7 mouse cellular contexts compared by ENCODE assay signal in the genomic region with DNA sequence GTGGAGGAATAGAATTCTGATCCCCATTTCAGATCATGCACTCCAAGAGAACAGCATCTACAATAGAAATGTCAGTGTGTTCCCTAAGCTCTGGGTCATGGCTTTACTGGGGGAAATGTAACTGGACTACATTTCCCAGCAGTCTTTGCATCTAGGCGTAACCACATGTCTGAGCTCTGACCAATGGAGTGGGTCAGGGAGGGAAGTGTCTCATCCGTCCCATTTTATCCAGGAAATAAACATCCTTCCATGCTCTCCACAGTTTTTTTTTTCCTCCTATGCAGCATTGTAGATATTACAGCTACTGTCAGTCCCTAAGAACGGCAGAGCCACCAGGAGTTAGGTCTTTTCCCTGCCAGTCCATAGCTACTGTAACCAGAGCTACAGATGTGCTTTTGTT. TPM values are rescaled to one million over a fixed set of nuclear protein-coding genes. Genes with fewer than 3 reads are reported as not detected.
A peak's percentile ranks its signal among the peaks of the same experiment; 100 is the strongest.
DNase-seq lines count a peak whose midpoint lies in the region; ATAC-seq and TF ChIP-seq lines count a peak whose summit lies in the region.

No protein-coding gene starts in this region.

- TF ChIP-seq EP300 in heart, postnatal 0 days (IDR thresholded peaks at IDR 0.05; ENCODE audit: low read depth): no peak
- TF ChIP-seq EP300 in lung, postnatal 0 days (IDR thresholded peaks at IDR 0.05): no peak; the same call in 1 of the 2 replicates

- 3% methylated on average over 3 of the region's 3 CpGs for WGBS in heart, postnatal 0 days
- 2% methylated on average over 3 of the region's 3 CpGs for WGBS in lung, postnatal 0 days

- no peak overlapping the region for H3K4me3 ChIP-seq in heart, postnatal 0 days (ENCODE audit: low read depth, low read length)
- H3K4me3 ChIP-seq in lung, postnatal 0 days (ENCODE audit: low read depth, low read length): no peak overlapping the region

- no peak for TF ChIP-seq CTCF in heart, postnatal 0 days (IDR thresholded peaks at IDR 0.05; ENCODE audit: low read depth)
- TF ChIP-seq CTCF in lung, postnatal 0 days (IDR thresholded peaks at IDR 0.05): no peak

- no peaks in the 10 kb centered on the region for H3K36me3 ChIP-seq in heart, postnatal 0 days (replicated peaks; ENCODE audit: control insufficient read depth, insufficient read depth, low read length)
- no peaks in the 10 kb centered on the region for H3K36me3 ChIP-seq in lung, postnatal 0 days (ENCODE audit: insufficient read depth, low read length)

- H3K4me1 ChIP-seq in heart, postnatal 0 days (ENCODE audit: control insufficient read depth, insufficient read depth): peaks cover 28% of the 10 kb centered on the region
- H3K4me1 ChIP-seq in lung, postnatal 0 days (ENCODE audit: insufficient read depth, low read depth, low read length): peaks cover 12% of the 10 kb centered on the region

- peak overlapping the region; percentile 39; the same call in 1 of the 2 replicates for H3K4me2 ChIP-seq in heart, postnatal 0 days (ENCODE audit: low read depth, low read length)
- no peak overlapping the region for H3K4me2 ChIP-seq in lung, postnatal 0 days (replicated peaks; ENCODE audit: low read depth, low read length)

- peak; percentile 58 for ATAC-seq in CD4-positive, CD25-positive, alpha-beta regulatory T cell, adult 4 months
- ATAC-seq in heart, postnatal 0 days (ENCODE audit: insufficient read depth, low read depth): peak; percentile 76
- ATAC-seq in lung, postnatal 0 days: peak; percentile 70

- H3K9me3 ChIP-seq in heart, postnatal 0 days (replicated peaks; ENCODE audit: control insufficient read depth, low read length): no peaks in the 10 kb centered on the region
- no peaks in the 10 kb centered on the region for H3K9me3 ChIP-seq in lung, postnatal 0 days (ENCODE audit: low read length)

- no peak overlapping the region for H3K9ac ChIP-seq in heart, postnatal 0 days (replicated peaks; ENCODE audit: low read depth, low read length)
- H3K9ac ChIP-seq in lung, postnatal 0 days (replicated peaks; ENCODE audit: low read depth): no peak overlapping the region

- peak; percentile 49 for DNase-seq in Muller cell, postnatal 12 days (ENCODE audit: inconsistent ontology term)
- DNase-seq in embryo, embryonic 10.5 days (ENCODE audit: low spot score): peak; percentile 88
- peak; percentile 93 for DNase-seq in heart, postnatal 0 days (ENCODE audit: low spot score)
- peak; percentile 65 to 89 for DNase-seq in kidney, postnatal 36 days
- DNase-seq in lung, postnatal 0 days (ENCODE audit: low spot score): peak; percentile 96
- DNase-seq in retina, postnatal 7 days (ENCODE audit: low read depth, low spot score): peak; percentile 54

- H3K27ac ChIP-seq in heart, postnatal 0 days (ENCODE audit: low read depth): peak overlapping the region; percentile 54; the same call in 1 of the 2 replicates
- peak overlapping the region; percentile 65 for H3K27ac ChIP-seq in lung, postnatal 0 days (ENCODE audit: low read length)

- no peaks in the 10 kb centered on the region for H3K27me3 ChIP-seq in heart, postnatal 0 days (ENCODE audit: control insufficient read depth, insufficient read depth, low read length)
- H3K27me3 ChIP-seq in lung, postnatal 0 days (replicated peaks; ENCODE audit: insufficient read depth, low read length): no peaks in the 10 kb centered on the region

RNA-seq across cellular contexts. Expression of a gene that starts 3.9 kb away (rescaled TPM):
- polyA plus RNA-seq in CD4-positive, CD25-positive, alpha-beta regulatory T cell, adult 4 months (2017; shearing (Covaris generic)): 1 to 10 TPM; 2.0 to 5.4 TPM
- total RNA-seq in heart, postnatal 0 days (2014; rRNA removed; ENCODE audit: low replicate concordance): not detected in 2 replicates
- polyA plus RNA-seq in heart, postnatal 0 days (2015; fragmentation: Nextera tagmentation; extraction: Ambion mirVana): 3.1 and 3.6 TPM in 2 replicates
- 1.9 and 2.3 TPM in 2 replicates for polyA plus RNA-seq in lung, postnatal 0 days (2015; fragmentation: Nextera tagmentation; extraction: Ambion mirVana)
